Mouse (Mus musculus) T-helper 17 cell (primary cell): ENCODE results near the gene Ccdc97.

Experiments used
- in situ Hi-C, 2 experiments: fragments of 300-600 bp; cut with MboI, MseI; formaldehyde crosslinking; loops; 1 replicate in 1 of 2; 2 replicates in 1 of 2; pipeline ENCODE4 v1.15.1; 2025; ENCODE audit warnings: high pct_unique_total_duplicates in 2 of 2

The Ccdc97 gene

GRCm38 (mm10) chr7:25718788-25719417 lies at the start of gene Ccdc97:
Gene Ccdc97, minus strand, starts transcription at chr7:25719088.
- in situ Hi-C loops: loop anchor here in 1 of 2 experiments (25.0 kb wide), 1 partner anchor 1468 kb away; the partner anchor contains the start of genes BC024978, Gm21983, Mia and Rab4b

DNA sequence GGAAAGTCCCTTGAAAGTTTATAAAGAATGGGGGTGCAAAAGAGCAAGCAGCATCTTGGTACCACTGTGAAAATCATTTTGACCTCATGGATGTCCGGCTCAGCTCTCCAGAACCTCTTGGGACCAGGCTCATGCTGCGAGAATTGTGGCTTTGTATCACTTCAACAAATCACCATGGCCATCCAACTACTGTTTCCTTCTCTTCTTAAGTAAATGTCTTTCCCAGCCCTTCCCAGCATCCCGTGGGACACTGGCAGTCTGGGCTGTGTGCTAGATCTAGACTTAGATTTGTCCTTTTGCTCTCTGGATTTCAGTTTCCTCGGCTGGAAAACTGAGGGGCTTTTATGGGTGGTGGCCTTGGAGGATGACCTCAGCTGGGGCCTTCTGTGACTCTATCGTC lies 49.3 kb upstream of the Ccdc97 start:
- in situ Hi-C loops: no loop called here

GRCm38 (mm10) chr7:25766108-25766507 lies 47.2 kb upstream of the Ccdc97 start:
- in situ Hi-C loops: no loop called here

- in situ Hi-C loops: no loop called here
These were observed 45.3 kb upstream of the Ccdc97 start for GRCm38 (mm10) chr7:25764221-25764620.

- in situ Hi-C loops: no loop called here
These were observed 44.8 kb upstream of the Ccdc97 start for GRCm38 (mm10) chr7:25763678-25764077.

DNA sequence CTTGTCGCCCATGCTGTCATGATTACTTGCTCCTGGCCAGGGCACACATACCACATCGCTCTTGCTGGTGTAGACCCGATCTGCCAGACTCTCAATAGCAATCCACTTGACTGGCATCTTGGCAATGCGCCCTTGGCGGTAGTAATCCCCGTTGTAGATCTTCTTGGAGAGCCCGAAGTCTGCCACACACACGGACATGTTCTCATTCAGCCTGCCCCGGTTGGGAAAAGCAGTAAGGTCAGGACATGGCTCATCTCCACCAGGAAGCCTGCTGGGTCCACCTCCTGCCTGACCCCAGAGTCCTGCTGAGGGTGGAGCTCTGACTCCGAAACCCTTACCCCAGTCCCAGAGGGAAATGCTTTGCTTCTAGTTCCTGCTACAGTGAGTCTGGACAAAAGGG lies 42.5 kb upstream of the Ccdc97 start:
- in situ Hi-C loops: no loop called here

- in situ Hi-C loops: loop anchor here (5.0 kb wide), 1 partner anchor 51 kb away; no protein-coding TSS in a partner anchor
These were observed 37.1 kb upstream of the Ccdc97 start for GRCm38 (mm10) chr7:25756011-25756410.

- in situ Hi-C loops: loop anchor here (5.0 kb wide), 1 partner anchor 52 kb away; no protein-coding TSS in a partner anchor
These were observed 36.6 kb upstream of the Ccdc97 start for GRCm38 (mm10) chr7:25755468-25755833.

DNA sequence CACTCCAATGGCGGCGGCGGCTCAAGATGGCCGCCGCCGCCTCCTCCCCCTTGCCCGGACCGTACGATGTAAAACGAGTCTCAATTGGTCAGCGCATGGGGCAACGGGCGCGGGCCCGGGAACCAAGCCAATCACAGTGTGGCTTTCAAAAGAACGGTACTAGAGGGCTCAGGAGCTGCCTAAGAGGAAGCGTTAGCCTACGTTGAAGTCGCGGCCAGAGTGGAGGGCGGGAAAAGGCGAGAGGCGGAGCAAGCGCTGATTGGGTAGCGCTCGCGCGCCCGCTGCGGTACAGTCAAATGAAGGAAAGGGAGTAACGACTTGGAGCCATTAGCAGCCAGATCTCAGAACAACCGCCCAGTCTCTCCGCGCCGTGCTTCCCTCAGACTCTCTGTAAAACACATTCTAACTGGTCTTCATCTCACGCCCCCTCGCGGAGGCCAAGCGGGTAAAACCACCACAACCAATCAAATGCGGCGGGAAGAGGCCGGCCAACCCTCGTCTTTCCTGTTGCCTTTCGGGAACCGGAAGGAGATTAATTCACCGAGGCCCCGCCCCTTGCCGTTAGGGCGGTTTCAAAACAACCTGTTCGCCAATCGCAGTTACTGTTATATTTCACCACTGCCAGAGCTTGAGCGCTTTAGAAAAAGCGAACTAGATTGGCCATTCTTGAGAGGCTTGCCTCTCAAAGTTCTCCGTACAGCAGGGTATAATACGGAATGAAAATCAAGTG lies 36.0 kb upstream of the Ccdc97 start, which contains the start of gene Hnrnpul1:
TSS of gene Hnrnpul1 (minus strand) at position 20 of the 730 bp plus-strand sequence.
- in situ Hi-C loops: loop anchor here (5.0 kb wide), 1 partner anchor 52 kb away; no protein-coding TSS in a partner anchor

GRCm38 (mm10) chr7:25754439-25754737 lies 35.5 kb upstream of the Ccdc97 start:
- in situ Hi-C loops: no loop called here

DNA sequence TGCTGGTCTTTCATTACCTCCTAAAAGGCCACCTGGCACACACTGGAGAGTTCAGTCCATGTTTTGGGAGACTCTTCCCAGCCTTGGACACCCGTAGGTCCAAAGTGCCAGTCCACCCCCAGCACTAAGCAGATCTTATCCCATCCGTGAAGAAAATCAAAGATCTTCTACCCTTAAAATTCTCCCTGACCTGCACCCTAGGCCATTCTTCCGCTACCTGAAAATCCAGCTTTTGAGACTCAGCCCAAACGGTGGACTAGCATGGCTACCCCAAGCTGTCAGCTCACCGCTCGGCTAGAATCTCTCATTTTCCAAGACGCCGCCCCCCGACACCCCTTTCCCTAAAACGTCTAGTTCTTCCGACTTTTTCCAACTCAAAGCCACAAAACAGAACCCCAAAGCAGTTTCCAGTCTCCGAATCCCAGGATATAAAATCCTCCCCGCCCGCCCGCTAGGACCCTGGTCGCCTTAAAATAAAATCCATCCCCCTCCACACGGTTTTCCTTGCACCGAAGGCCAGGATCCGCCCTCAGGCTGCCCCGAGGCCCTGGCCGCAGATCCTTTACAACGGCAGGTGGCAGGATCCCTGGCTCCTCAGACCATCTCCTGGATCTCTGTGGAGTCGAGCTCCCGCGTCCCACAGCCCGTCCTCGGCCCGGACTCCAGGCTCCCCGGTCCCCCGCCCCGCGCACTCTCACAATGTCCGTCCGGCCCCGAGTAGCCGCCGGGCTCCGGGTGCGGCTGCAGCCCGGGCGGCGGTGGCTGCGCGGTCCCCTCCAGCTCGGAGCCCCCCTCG lies 35.0 kb upstream of the Ccdc97 start:
- in situ Hi-C loops: no loop called here

- in situ Hi-C loops: no loop called here
These were observed 34.2 kb upstream of the Ccdc97 start for GRCm38 (mm10) chr7:25753076-25753475.

DNA sequence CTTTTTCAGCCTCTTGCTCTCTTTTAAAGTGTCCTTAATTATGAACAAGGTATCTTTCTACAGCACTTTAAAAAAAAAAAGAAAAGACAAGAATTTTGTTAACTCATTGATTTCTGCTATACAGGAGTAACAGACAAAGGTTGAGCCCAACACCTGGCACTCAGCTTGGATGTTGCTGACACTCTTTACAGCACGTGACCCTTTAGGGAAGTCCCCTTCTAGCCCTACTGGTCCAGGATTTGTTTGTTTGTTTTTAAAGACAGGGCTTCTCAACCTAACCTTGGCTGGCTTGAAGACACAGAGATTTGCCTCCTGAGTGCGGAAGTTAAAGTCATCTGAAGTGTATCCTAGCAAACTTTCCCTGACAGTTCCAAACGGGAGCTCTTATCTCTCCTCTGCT lies 28.0 kb upstream of the Ccdc97 start:
- in situ Hi-C loops: no loop called here

- in situ Hi-C loops: loop anchor here in 1 of 2 experiments (5.0 kb wide), 1 partner anchor 36 kb away; no protein-coding TSS in a partner anchor
These were observed 19.4 kb upstream of the Ccdc97 start for GRCm38 (mm10) chr7:25738277-25738676.

- in situ Hi-C loops: loop anchor here in 1 of 2 experiments (5.0 kb wide), 1 partner anchor 35 kb away; no protein-coding TSS in a partner anchor
These were observed 18.0 kb upstream of the Ccdc97 start for GRCm38 (mm10) chr7:25736920-25737319.

DNA sequence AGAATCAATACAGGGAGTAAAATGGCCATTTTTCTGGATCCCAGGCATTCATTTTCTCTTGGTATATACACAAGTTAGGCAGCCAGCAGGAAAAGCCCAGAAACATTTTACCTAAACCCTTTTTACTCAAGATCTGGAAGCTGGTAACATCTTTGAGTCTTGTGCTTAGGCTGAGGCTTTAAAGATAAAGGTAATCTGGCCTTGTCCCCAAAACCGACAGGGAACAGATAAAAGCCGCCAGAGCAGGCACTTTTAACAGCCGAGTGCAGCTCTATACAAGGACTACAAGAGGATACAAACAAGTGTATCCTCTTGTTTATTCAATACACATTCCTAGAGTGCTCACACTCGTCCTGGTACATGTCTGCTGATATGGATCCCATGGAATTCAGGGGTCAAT lies 16.1 kb upstream of the Ccdc97 start:
- in situ Hi-C loops: loop anchor here in 1 of 2 experiments (5.0 kb wide), 1 partner anchor 33 kb away; no protein-coding TSS in a partner anchor

DNA sequence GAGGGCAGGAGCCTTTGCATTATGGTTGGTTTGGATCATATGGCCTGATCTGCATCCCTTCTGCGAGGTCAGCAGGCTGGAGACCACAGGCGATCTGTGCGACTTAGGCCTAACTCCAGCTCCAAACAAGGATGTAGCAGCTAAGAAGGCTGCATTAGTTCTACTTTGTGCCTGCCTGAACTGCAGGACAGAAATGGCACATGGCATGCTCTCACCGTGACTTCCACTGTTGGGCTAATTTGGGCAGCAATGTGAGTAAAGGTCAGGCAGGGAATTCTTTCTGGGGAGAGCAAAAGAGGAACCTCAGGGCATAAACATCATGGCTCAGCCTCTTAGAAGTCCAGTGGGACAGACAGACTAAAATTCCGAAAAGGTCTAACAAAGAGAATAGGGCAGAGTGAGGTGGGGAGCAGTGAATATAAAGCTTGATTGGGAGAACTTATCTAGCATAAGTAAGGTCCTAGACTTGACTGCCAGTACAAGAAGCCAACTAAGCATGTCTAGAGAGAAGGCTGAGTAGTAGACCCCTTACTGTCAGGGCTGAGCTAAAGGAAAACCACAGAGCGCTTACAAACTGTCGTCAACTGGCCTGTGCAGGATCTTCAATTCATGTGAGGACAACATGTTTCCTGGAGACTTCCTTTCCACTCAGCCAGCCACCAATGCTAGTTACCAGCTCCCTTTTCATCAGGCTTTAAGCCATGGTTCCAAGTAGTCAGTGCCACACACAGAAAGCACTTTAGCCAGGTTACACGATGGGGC lies 12.6 kb upstream of the Ccdc97 start:
- in situ Hi-C loops: no loop called here

GRCm38 (mm10) chr7:25729862-25730261 lies 11.0 kb upstream of the Ccdc97 start:
- in situ Hi-C loops: no loop called here

- in situ Hi-C loops: no loop called here
These were observed 10.5 kb upstream of the Ccdc97 start for GRCm38 (mm10) chr7:25729396-25729795.

- in situ Hi-C loops: no loop called here
These were observed 8.9 kb upstream of the Ccdc97 start for GRCm38 (mm10) chr7:25727800-25728199.

GRCm38 (mm10) chr7:25725886-25726285 lies 7.0 kb upstream of the Ccdc97 start:
- in situ Hi-C loops: no loop called here
